Mouse (Mus musculus) E14TG2a.4 (cell line): Measurements from ENCODE around the gene Pmp22.

Source experiments
- CTCF ChIP-seq: conservative IDR thresholded peaks from 2 replicates; pipeline ENCODE4 v1.5.1; 2014; ENCODE audit warnings: low read length
- NANOG ChIP-seq: IDR thresholded peaks from 2 replicates; pipeline ENCODE4 v1.6.1; 2014; ENCODE audit warnings: borderline replicate concordance, low read length, mixed read lengths
- POU5F1 ChIP-seq: IDR thresholded peaks from 2 replicates; pipeline ENCODE4 v1.6.1; 2014; ENCODE audit warnings: low read length, borderline replicate concordance

GRCm38 (mm10) chr11:63122249-63122648 is 6.5 kb upstream of the Pmp22 start:
- no peak for TF ChIP-seq CTCF
- no peak for TF ChIP-seq POU5F1
- TF ChIP-seq NANOG: no peak
